Mouse (Mus musculus) mouse trophoblast stem cell (cell line): ENCODE measurements around the gene Mynn.

ENCODE experiments used
- in situ Hi-C, 2 experiments: fragments of 300-500 bp; cut with MseI, MboI; formaldehyde crosslinking; loops; 2 replicates in 1 of 2; 3 replicates in 1 of 2; pipeline ENCODE4 v1.15.1; 2025

Mynn gene

DNA sequence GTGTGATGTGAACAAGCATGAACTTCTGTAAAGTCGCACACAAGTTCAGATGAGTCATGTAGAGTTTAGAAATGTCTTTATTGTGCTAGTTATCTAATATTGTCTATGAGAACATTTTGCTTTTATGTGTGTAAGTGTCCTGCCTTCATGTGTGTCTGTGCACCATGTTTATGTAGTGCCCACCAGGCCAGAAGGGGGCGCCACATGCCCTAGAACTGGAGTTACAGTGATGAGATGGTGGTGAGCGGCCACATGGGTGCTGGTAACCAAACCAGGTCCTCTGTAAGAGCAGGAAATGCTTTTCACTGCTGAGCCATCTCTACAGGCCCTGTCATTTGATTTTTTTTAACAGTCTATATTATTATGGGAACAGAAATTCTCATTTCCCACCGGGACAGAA lies 33.8 kb downstream of the Mynn start:
- in situ Hi-C loops = no loop called here

DNA sequence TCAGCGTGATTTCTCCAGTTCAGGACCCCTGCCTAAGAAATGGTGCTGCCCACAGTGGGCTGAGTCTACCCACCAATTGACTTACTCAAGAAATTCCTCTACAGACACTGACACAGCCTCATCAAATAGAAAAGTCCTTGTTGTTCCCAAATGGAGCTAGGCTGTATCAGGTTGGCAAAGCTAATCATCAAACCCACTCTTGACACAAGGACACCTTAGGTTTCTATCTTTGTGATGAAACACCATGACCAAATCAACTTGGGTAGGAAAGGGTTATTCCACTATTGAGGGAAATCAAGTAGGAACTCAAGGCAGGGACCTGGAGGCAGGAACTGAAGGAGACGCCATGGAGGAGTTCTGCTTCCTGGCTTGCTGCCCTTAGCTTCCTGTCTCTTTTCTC lies 42.3 kb downstream of the Mynn start, which contains the start of gene Lrriq4:
Gene Lrriq4 (plus strand): TSS at position 301 of the 400 bp plus-strand sequence.
- in situ Hi-C loops = no loop called here

DNA sequence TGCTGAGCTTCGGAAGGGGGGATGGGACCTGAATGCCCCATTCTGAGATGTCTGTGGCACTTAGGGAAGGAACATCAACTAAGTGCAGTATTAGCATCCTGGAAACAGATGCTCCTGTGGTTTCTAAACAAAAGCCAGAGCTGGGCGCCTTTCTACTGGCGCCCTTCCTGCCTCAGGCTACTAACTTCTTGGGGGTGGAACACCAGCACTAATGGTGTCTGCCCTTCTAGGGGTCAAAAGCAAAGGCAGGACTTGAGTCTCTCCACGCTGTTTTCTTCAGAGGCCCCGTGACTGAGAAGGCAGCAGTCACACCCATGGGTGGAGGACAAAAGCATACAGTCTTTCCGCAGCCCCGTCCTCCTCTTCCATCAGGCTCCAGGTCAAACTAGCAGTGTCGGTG lies 44.9 kb downstream of the Mynn start:
- in situ Hi-C loops = no loop called here

DNA sequence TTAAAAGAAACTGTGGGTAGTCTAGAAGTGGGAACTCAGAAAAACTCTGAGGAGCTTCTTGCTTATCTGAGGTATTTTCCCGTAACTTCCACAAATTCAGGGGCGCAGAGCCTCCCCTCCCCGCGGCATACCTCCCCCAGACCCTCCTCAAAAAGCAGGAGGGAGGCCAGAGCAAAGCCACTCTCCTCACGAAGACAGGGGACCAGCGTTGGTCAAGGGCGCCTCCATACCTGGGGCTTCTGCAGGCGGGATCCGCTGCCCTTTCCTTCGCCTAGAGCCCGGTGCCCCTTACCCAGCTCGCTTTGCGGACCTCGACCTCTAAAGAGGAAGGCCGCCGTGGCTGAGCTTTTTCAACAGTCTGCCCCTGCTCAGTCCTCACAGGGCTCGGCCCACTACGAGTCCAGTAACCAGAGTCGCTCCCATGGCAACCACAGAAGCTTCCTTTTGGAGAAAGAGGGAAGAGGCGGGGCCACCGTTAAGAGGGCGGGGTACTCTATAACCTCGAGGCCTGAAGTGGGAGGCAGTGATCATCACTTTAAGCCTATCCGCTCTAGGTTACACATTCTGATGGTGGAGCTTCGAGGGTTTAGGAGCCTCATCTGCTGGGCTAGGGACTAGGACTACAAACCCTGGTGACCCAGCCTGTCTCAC lies 45.7 kb downstream of the Mynn start, which contains the start of gene Lrrc34:
Gene Lrrc34 (minus strand): TSS at position 430 of the 651 bp plus-strand sequence.
- in situ Hi-C loops = no loop called here

DNA sequence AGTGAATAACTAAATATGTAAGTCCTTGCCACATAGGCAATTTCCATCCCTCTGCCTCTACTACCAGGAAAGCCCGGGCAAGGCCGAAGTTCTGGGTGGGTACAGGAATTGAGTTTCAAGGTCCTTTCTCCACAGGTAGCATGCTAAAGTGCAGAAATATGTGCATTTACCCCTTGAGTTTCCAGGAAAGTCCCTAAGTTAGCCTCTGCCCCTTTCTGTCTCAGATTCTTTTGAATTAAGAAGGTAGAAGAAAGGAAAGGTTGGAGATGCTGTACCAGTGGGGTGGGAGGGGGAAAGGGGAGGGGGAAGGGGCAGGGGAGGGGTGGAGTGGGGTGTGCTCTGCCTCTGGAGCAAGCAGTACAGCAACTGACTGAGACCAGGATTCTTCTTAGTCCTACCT lies 46.6 kb downstream of the Mynn start:
- in situ Hi-C loops = no loop called here

DNA sequence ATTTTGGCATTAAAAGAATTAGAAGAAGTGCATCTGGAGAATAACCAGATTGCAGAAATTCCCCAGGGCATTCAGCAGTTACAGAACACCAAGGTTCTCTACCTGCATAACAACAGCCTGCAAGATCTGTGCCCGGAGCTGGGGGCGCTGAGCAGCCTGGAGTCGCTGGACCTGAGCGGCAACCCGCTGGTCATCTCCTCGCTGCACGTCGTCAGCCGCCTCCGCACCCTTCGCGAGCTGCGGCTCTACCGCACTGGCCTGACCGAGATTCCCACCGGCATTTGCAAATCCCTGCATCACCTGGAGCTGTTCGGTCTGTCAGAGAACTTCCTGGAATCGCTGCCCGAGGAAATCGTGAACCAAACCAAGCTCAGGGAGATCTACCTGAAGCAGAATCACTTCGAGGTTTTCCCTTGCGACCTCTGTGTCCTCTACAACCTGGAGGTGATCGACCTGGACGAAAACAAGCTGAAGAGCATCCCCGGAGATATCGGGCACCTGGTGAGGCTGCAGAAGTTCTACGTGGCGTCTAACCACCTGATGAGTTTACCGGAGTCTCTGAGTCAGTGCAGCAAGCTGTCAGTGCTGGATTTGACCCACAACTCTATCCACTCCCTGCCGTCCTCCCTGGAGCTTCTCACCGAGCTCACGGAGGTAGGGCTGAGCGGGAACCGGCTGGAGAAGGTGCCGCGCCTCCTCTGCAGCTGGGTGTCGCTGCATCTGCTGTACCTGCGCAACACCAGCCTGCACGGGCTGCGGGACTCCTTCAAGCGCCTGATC lies 48.4 kb downstream of the Mynn start:
- in situ Hi-C loops = no loop called here

DNA sequence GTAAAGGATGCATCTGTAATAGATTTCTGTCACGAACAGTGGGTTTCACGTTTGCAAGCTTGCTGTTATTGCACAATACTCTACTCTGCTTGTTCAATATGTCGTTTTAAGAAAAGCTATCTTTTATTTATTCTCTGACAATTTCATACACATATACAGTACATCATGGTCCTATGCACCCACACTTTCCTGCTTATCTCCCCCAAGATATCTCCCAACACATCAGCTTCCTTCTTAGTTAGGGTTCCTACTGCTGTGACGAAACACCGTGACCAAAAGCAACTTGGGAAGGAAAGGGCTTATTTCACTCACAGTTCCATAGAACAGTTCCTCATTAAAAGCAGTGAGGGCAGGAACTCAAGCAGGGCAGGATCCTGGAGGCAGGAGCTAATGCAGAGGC lies 54.1 kb downstream of the Mynn start:
- in situ Hi-C loops = no loop called here

DNA sequence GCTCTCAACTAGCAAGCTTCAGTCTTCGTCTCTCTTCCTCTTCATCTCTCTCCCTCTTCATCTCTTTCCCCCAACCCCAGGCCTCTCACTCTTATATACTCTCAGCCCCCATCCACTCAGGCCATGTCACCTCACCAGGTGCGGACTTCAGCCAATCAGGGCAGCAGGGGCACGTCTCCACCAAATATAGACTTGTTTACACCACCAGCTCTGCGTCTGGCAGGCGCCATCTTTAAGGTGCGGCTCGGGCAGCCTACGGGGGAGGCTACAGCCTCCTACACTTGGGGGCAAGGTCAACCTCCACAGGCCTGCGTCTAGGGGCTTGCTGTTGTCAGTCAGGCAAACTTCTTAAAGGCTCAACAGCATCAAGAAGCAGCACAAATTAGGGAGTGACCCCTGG lies 56.6 kb downstream of the Mynn start:
- in situ Hi-C loops = no loop called here
